Comparison of ENCODE assay signal across 16 mouse cellular contexts in genomic region chr2:46609217-46609616, GRCm38 (mm10).
DNase-seq lines count a peak whose midpoint lies in the region; ATAC-seq lines count a peak whose summit lies in the region.
"Had no signal": no experiment of that assay in that cellular context is flagged by ENCODE, and none has a peak within 500 bp of the region (broad histone marks: within the 10 kb centered on the region; RNA-seq: fewer than 3 reads in every experiment).

No protein-coding gene starts in this region.

- ATAC-seq in frontal cortex, adult (ENCODE audit: low TSS enrichment), result peak; percentile 94
- ATAC-seq: forebrain, embryonic 13.5 days; forebrain, embryonic 15.5 days had no signal

- no peak for DNase-seq in frontal cortex, postnatal 25 days (ENCODE audit: low spot score in 2 of 2)
- peak; percentile 20 to 27 for DNase-seq in right cerebral cortex, postnatal 10 days (ENCODE audit: low spot score in 2 of 2)
- DNase-seq in right cerebral cortex, adult 18-20 months, result no peak
- peak; percentile 15 for DNase-seq in telencephalon, adult 2 months (ENCODE audit: low read depth, low spot score)
- no peak for DNase-seq in gastrocnemius, adult 8-10 months (ENCODE audit: low spot score in 2 of 2)
- DNase-seq: adrenal gland, adult 2 months; adrenal gland, postnatal 10 days; adrenal gland, postnatal 25 days; cerebellum, adult 11-12 months; cerebellum, adult 2 months; cerebellum, adult 9-10 months; cerebellum, postnatal 10 days; cerebellum, postnatal 25 days had no signal

Comparison
In these comparisons a context has a peak if more than half of its experiments do, and no peak if none do; other contexts are left out.
1. DNase-seq: peak in right cerebral cortex, postnatal 10 days (2 of 2) and telencephalon, adult 2 months (single experiment); none in frontal cortex, postnatal 25 days (0 of 2), right cerebral cortex, adult 18-20 months (single experiment) and gastrocnemius, adult 8-10 months (0 of 2).